Mouse (Mus musculus) T-helper 2 cell (primary cell): ENCODE data around the gene Prkaca.
"Not testable (repeated sequence)": the region's sequence is repeated elsewhere in the genome, so short reads cannot be mapped to it uniquely, and the experiment has no call there.

Experiments
- in situ Hi-C: fragments of 300-600 bp; cut with MboI, MseI; formaldehyde crosslinking; loops from one replicate; pipeline ENCODE4 v1.15.1; 2025; ENCODE audit warnings: high pct_unique_total_duplicates

The Prkaca gene

DNA sequence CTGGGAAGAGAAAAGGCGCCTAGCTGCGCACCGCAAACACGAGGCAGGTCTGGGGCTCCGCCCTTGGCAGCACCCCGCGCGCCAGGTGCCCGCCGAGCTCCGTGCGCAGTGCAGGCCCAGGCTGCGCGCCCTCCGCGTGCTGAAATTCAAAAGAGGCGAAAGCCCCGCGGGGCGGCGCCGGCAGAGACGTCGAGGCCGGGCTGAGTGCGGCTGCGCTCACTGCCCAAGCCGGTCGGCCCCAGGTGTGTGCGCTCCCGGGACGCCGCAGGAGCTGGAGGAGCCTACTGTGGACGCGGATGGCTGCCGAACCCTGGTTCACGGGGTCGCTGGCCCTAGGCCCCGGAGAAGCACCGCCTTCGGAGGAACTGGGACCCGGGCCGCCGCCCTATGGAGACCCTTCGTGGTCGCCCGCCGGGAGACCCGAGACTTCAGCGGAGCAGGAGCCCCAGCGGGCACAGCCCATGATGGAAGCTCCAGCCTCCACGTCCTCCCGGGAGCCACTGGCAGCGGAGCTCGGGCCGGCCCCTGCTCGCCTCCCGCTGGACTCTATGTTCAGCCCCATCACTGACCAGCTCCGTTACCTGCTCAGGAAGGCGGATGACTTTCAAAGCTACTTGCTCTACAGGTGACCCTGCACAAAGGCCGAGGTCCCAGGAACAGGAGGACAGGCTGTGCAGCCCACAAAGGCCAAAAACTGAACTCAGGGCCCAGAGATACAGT is 28.6 kb downstream of the Prkaca start, which contains the start of gene 1700067K01Rik:
Gene 1700067K01Rik (plus strand): TSS at position 222 of the 720 bp plus-strand sequence.
- in situ Hi-C loops = no loop called here

DNA sequence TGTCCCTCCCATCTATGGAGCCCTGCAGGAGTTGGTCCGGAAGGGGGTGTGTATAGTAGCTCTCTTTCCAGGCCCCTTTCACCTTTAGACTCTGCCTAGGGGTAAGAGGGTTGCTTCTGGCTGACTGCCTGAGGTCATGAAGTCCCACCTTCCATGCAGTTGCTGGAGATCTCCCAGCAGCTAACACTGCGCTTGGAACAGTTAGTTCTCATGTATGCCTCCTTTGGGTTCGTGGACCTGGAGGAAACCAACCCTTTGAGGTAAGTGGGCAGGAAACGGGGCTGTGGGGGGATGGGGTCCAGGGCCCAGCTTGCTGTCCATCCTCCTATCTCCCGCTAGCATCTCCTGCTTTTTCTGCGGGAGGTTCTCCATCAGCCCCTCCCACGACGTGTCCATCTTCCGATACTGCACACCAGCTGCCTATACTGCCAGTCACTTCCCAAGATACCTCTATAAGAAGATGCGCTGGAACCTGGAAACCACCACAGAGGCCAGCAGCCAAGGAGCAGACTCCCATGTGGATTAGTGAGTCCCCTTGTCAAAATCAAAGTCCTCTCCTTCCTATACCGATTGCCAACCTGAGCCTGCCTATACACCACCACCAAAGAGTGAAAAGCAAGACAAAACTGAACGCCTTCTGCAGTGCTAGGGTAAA is 30.3 kb downstream of the Prkaca start:
- in situ Hi-C loops = no loop called here

DNA sequence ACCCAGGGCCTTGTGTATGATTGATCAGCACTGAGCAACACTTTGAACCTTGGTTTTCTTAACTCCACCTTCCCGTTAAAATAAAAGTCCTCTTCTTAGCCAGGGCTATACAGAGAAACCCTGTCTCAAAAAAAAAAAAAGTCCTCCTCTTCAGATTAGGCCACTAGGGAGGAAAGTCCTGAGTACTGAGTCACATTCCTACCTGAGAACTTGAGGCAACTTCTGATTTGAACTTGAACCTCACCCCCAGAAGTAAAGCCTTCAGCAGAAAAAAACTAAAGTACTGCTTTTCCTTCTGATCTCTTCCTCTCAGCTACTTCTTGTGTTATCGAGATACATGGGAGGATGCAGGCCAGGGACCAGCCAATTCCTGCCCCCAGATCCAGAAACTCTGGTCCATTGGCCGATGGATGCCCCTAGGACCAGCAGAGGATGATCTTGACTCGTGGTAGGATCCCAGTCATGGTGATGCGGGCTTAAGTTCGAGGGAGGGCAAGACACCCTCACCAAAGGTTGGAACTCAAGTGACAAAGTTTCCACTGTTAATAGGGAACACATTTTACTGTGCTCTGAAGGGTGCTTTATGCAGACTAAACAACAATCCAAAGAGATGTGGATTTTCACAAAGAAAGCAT is 30.9 kb downstream of the Prkaca start:
- in situ Hi-C loops = no loop called here

GRCm38 (mm10) chr8:84004533-84005201 is 31.9 kb downstream of the Prkaca start:
- in situ Hi-C loops = no loop called here

- in situ Hi-C loops = not testable (repeated sequence)
These were observed 32.7 kb downstream of the Prkaca start for GRCm38 (mm10) chr8:84005502-84005901.

DNA sequence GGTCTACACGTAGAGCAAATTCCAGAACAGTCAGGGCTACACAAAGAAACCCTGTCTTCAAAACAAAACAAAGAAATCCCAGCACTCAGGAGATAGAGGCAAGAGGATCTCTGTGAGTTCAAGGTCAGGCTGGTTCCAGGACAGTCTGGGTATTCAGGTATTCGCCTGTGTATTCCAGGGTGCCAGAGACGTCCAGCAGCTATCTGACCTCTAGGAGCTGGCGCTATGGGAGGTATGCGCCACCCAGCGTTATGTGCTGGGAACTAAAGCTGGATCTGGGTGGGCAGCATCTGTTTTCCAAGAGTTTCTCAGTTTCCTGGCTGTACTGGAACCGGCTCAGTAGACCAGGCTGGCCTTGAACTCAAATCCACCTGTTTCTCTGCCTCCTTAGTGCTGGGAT is 35.6 kb downstream of the Prkaca start:
- in situ Hi-C loops = no loop called here

GRCm38 (mm10) chr8:84009876-84010275 is 37.1 kb downstream of the Prkaca start:
- in situ Hi-C loops = no loop called here

- in situ Hi-C loops = no loop called here
These were observed 38.1 kb downstream of the Prkaca start for GRCm38 (mm10) chr8:84010625-84011611.

GRCm38 (mm10) chr8:84011705-84012498 is 39.1 kb downstream of the Prkaca start, which contains the start of gene 2210011C24Rik:
Gene 2210011C24Rik, minus strand, starts transcription at chr8:84012171.
- in situ Hi-C loops = no loop called here

DNA sequence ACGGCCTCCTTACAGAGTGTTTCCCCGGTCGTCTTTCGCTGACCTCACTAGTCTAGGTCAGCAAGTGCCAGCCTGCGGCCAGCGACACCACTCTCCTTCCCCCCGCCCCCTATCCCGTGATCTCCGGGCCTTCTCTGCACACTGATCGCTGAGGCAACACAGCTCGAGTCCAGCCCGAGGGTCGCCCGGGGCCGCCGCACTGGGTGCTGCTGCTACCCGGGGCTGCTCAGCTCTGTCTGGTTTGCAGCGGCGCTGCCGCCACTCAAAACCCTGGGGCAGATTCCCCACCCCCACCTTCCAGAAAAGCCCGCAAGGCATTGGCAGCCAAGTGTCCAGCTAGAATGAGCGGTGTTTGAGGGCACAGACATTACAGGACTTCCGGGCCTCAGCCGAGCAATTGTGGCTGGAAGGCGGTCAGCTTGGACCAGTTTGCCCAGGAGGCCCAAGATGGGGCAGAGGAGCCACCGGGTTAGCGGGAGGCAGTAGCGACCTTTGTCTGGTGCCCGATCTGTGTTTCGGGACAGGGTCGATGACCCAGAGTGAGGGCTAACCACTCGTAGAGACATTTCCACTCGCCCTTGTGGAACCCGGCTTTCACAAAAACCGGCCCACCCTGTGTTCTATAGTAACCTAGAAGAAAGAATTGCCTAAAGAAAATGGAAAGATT is 39.8 kb downstream of the Prkaca start:
- in situ Hi-C loops = no loop called here

DNA sequence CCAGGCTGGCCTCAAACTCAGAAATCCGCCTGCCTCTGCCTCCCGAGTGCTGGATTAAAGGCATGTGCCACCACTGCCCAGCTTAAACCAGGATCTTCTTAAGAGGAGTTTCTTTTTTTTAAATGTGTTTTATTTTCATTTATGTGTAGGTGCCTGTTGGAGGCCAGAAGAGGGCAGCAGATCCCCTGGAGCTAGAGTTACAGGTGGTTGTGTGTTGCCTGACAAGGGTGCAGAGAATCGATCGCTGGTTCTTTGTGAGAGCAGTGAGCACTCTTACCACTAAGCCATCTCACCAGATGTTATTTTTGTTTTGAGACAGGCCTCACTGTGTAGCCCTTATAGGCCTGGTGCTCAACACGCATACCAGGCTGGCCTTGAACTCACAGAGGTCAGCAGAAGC is 43.0 kb downstream of the Prkaca start:
- in situ Hi-C loops = no loop called here

GRCm38 (mm10) chr8:84019738-84020137 is 46.9 kb downstream of the Prkaca start:
- in situ Hi-C loops = no loop called here

- in situ Hi-C loops = no loop called here
These were observed 48.3 kb downstream of the Prkaca start, which contains the start of gene Palm3 for GRCm38 (mm10) chr8:84021096-84021495. Gene Palm3, plus strand, starts transcription at chr8:84021471.

- in situ Hi-C loops = no loop called here
These were observed 48.8 kb downstream of the Prkaca start for GRCm38 (mm10) chr8:84021569-84021968.

- in situ Hi-C loops = no loop called here
These were observed 50.3 kb downstream of the Prkaca start for GRCm38 (mm10) chr8:84023085-84023484.

DNA sequence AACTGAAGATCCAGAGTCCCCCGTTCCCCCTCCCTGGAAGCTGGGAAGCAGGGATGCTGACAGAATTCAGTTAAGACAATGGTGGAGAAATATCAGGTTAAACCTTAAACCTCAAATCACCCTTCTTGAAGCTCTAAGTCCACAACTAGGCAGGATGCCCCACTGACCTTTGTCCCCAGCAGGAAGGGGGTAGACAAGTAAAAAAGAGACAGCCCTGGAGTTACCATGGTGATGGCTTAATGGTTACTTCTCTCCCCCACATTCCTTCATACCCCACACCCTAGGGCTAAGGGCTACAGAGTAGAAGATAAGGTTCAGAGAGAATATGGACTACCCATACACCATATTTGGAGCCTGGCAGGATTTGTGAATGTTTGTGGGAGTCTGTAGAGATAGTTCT is 50.8 kb downstream of the Prkaca start:
- in situ Hi-C loops = no loop called here

GRCm38 (mm10) chr8:84024171-84024570 is 51.4 kb downstream of the Prkaca start:
- in situ Hi-C loops = no loop called here

- in situ Hi-C loops = loop anchor here (5.0 kb wide), 1 partner anchor 61 kb away; no protein-coding TSS in a partner anchor
These were observed 53.1 kb downstream of the Prkaca start for GRCm38 (mm10) chr8:84025863-84026262.

- in situ Hi-C loops = loop anchor here (5.0 kb wide), 1 partner anchor 60 kb away; no protein-coding TSS in a partner anchor
These were observed 54.7 kb downstream of the Prkaca start for GRCm38 (mm10) chr8:84027449-84027848.
